ENCODE assay signal across 17 mouse cellular contexts in the genomic region with DNA sequence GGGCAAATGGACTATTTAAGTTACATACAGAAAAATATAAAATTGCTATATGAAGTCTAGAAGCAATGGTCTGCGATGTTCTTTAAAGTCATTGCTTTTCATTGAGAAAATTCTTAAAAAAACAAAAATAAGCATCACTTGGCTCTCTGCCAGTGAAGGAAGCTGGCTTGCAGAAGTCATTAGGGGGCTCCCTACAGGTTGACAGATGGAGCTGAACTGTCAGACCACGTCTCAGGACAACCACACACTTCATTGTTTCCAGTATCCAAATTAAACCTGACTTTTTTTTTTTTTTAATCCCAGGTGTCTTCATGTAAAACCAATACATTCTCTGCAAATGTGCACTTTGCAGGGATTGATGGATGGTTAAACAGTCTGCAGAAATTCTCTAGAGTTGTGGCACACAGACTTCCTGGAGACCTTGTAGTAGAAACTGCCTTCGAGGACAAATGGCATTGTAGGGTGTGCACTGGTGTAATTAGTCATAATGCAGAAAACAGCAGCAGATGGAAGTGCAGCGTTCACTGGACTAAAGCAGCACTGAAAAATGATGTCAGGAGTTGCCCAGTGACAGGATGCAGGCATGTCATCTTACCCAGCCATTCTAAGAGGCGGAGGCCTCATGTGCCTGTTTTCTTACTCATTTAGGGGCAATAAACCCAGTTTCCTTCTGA.
A peak's percentile ranks its signal among the peaks of the same experiment; 100 is the strongest.
DNase-seq lines count a peak whose midpoint lies in the region; ATAC-seq and TF ChIP-seq lines count a peak whose summit lies in the region.
"Had no signal": no experiment of that assay in that cellular context is flagged by ENCODE, and none has a peak within 500 bp of the region (broad histone marks: within the 10 kb centered on the region; RNA-seq: fewer than 3 reads in every experiment).

No protein-coding gene starts in this region.

- no peaks in the 10 kb centered on the region for H3K36me3 ChIP-seq in lung, embryonic 14.5 days (ENCODE audit: insufficient read depth)
- no peaks in the 10 kb centered on the region for H3K36me3 ChIP-seq in hindbrain, embryonic 15.5 days
- H3K36me3 ChIP-seq: heart, embryonic 13.5 days; liver, embryonic 13.5 days had no signal

- H3K4me3 ChIP-seq in lung, embryonic 14.5 days (ENCODE audit: low read depth, low read length), result no peak overlapping the region
- no peak overlapping the region for H3K4me3 ChIP-seq in hindbrain, embryonic 15.5 days
- H3K4me3 ChIP-seq: heart, embryonic 13.5 days; liver, embryonic 13.5 days had no signal

- no peak overlapping the region for H3K9ac ChIP-seq in lung, embryonic 14.5 days
- H3K9ac ChIP-seq in hindbrain, embryonic 15.5 days, result no peak overlapping the region
- H3K9ac ChIP-seq: heart, embryonic 13.5 days; liver, embryonic 13.5 days had no signal

- H3K9me3 ChIP-seq in lung, embryonic 14.5 days (ENCODE audit: low read depth, low read length), result no peaks in the 10 kb centered on the region
- H3K9me3 ChIP-seq in hindbrain, embryonic 15.5 days, result no peaks in the 10 kb centered on the region
- H3K9me3 ChIP-seq: heart, embryonic 13.5 days; liver, embryonic 13.5 days had no signal

- 47% methylated on average over 5 of the region's 5 CpGs for WGBS in lung, embryonic 14.5 days
- 47% methylated on average over 5 of the region's 5 CpGs for WGBS in hindbrain, embryonic 15.5 days

- TF ChIP-seq CTCF in lung, embryonic 14.5 days (IDR thresholded peaks at IDR 0.05; ENCODE audit: low read depth), result no peak

- H3K4me2 ChIP-seq in lung, embryonic 14.5 days, result no peak overlapping the region
- no peak overlapping the region for H3K4me2 ChIP-seq in hindbrain, embryonic 15.5 days
- H3K4me2 ChIP-seq: heart, embryonic 13.5 days; liver, embryonic 13.5 days had no signal

- ATAC-seq in lung, embryonic 14.5 days (ENCODE audit: insufficient read depth), result no peak
- peak; percentile 85 for ATAC-seq in hindbrain, embryonic 15.5 days (ENCODE audit: low FRiP score, low read depth)
- ATAC-seq: forebrain, embryonic 16.5 days; intestine, embryonic 16.5 days; lung, postnatal 0 days had no signal

- no peaks in the 10 kb centered on the region for H3K4me1 ChIP-seq in lung, embryonic 14.5 days (ENCODE audit: insufficient read depth)
- 0 out of 2 replicates have a peak, but pooled peaks cover 3% of the 10 kb centered on the region for H3K4me1 ChIP-seq in hindbrain, embryonic 15.5 days (replicated peaks)
- H3K4me1 ChIP-seq: heart, embryonic 13.5 days; liver, embryonic 13.5 days had no signal

- no peaks in the 10 kb centered on the region for H3K27me3 ChIP-seq in lung, embryonic 14.5 days (ENCODE audit: insufficient read depth, low read length)
- no peaks in the 10 kb centered on the region for H3K27me3 ChIP-seq in hindbrain, embryonic 15.5 days
- H3K27me3 ChIP-seq: heart, embryonic 13.5 days; liver, embryonic 13.5 days had no signal

- no peak overlapping the region for H3K27ac ChIP-seq in lung, embryonic 14.5 days (ENCODE audit: low read depth)
- no peak overlapping the region for H3K27ac ChIP-seq in hindbrain, embryonic 15.5 days (replicated peaks)
- H3K27ac ChIP-seq: heart, embryonic 13.5 days; liver, embryonic 13.5 days had no signal

- DNase-seq in cerebellum, postnatal 10 days, result peak; percentile 44 to 58
- no peak for DNase-seq in cerebellum, adult 18-20 months
- DNase-seq in lung, embryonic 14.5 days, result peak; percentile 34
- DNase-seq in lung, adult 18-20 months, result no peak
- DNase-seq in embryo, embryonic 10.5 days (ENCODE audit: low spot score), result peak; percentile 2
- DNase-seq in thymus, postnatal 0 days (ENCODE audit: low spot score), result no peak
- DNase-seq: B cell, adult 2 months; cerebellum, adult 11-12 months; heart, postnatal 36 days; liver, embryonic 13.5 days; spleen, adult 18-20 months; thymus, adult 2 months had no signal

Comparison
In these comparisons a context has a peak if more than half of its experiments do, and no peak if none do; other contexts are left out.
1. DNase-seq: peak in cerebellum, postnatal 10 days (2 of 2), lung, embryonic 14.5 days (single experiment) and embryo, embryonic 10.5 days (single experiment); none in cerebellum, adult 18-20 months (0 of 2), lung, adult 18-20 months (0 of 2) and thymus, postnatal 0 days (single experiment).